Mouse (Mus musculus) MEL (cell line): ENCODE measurements at regions not wholly inside any gene's neighbourhood (a gene's known extent, or its start where the extent isn't known, plus 50 kb on each side); places are given as distances from the start of the nearest gene placed in this dataset.

Source experiments
- CHD2 ChIP-seq: IDR thresholded peaks from 2 replicates; pipeline ENCODE4 v1.6.1; 2011; ENCODE audit warnings: low read length, improper control_type of control experiment
- CTCF ChIP-seq, 3 experiments: IDR thresholded peaks in 2 of 3; conservative IDR thresholded peaks in 1 of 3; 2 replicates each; pipeline ENCODE4 v1.5.1; 2011 to 2012; ENCODE audit warnings: low read length in 3 of 3, low read depth in 2 of 3, mild to moderate bottlenecking in 2 of 3, improper control_type of control experiment in 1 of 3, inconsistent platforms in 1 of 3, mixed read lengths in 1 of 3, moderate library complexity in 1 of 3; ENCODE audit not compliant: control insufficient read depth in 1 of 3, insufficient read depth in 1 of 3, poor library complexity in 1 of 3, severe bottlenecking in 1 of 3
- EP300 ChIP-seq, 2 experiments: IDR thresholded peaks; 2 replicates each; pipeline ENCODE4 v1.6.1; 2011; ENCODE audit warnings: improper control_type of control experiment in 2 of 2, low read length in 2 of 2, low read depth in 1 of 2, mild to moderate bottlenecking in 1 of 2
- ETS1 ChIP-seq: IDR thresholded peaks from 2 replicates; pipeline ENCODE4 v1.6.1; 2012; ENCODE audit warnings: low read depth, mild to moderate bottlenecking, inconsistent platforms, low read length, improper control_type of control experiment, moderate library complexity
- JUND ChIP-seq: IDR thresholded peaks from 2 replicates; pipeline ENCODE4 v1.6.1; 2011; ENCODE audit warnings: low read depth, mild to moderate bottlenecking, improper control_type of control experiment, low read length
- KAT2A ChIP-seq: conservative IDR thresholded peaks from 2 replicates; pipeline ENCODE4 v1.6.1; 2012; ENCODE audit warnings: low read depth, low read length, improper control_type of control experiment, inconsistent platforms
- MXI1 ChIP-seq: IDR thresholded peaks from 2 replicates; pipeline ENCODE4 v1.6.1; 2011; ENCODE audit warnings: mild to moderate bottlenecking, low read depth, low read length, improper control_type of control experiment
- POLR2A ChIP-seq, 2 experiments: IDR thresholded peaks; 2 replicates each; pipeline ENCODE4 v1.6.1; 2011 to 2012; ENCODE audit warnings: low read length in 2 of 2, mild to moderate bottlenecking in 2 of 2, control low read depth in 1 of 2, improper control_type of control experiment in 1 of 2, low read depth in 1 of 2, moderate library complexity in 1 of 2; ENCODE audit not compliant: control insufficient read depth in 1 of 2, insufficient read depth in 1 of 2, poor library complexity in 1 of 2
- RAD21 ChIP-seq: IDR thresholded peaks from 2 replicates; pipeline ENCODE4 v1.6.1; 2011; ENCODE audit warnings: mild to moderate bottlenecking, low read depth, low read length, improper control_type of control experiment
- RCOR1 ChIP-seq: IDR thresholded peaks from 2 replicates; pipeline ENCODE4 v1.6.1; 2012; ENCODE audit warnings: low read depth, mild to moderate bottlenecking, inconsistent platforms, low read length, improper control_type of control experiment
- SIN3A ChIP-seq: IDR thresholded peaks from 2 replicates; pipeline ENCODE4 v1.6.1; 2012; ENCODE audit warnings: low read length, improper control_type of control experiment, inconsistent platforms
- TCF12 ChIP-seq: IDR thresholded peaks from 2 replicates; pipeline ENCODE4 v1.6.1; 2014; ENCODE audit warnings: low read depth, mild to moderate bottlenecking, inconsistent platforms, low read length, improper control_type of control experiment, moderate library complexity
- USF2 ChIP-seq, 2 experiments: IDR thresholded peaks; 2 replicates each; pipeline ENCODE4 v1.6.1; 2011 to 2012; ENCODE audit warnings: improper control_type of control experiment in 2 of 2, low read length in 2 of 2, borderline replicate concordance in 1 of 2, inconsistent platforms in 1 of 2, low read depth in 1 of 2, mild to moderate bottlenecking in 1 of 2; ENCODE audit not compliant: insufficient read depth in 1 of 2
- ZC3H11A ChIP-seq: IDR thresholded peaks from 2 replicates; pipeline ENCODE4 v1.6.1; 2012; ENCODE audit warnings: low read depth, mild to moderate bottlenecking, inconsistent platforms, low read length, improper control_type of control experiment

GRCm38 (mm10) chr3:70318377-70318776, 311.0 kb downstream of the Otol1 start:
- TF ChIP-seq CTCF (IDR thresholded peaks at IDR 0.05 in 2 of 3, conservative IDR thresholded peaks at IDR 0.05 in 1 of 3; ENCODE audit: control insufficient read depth in 1 of 3, insufficient read depth in 1 of 3, low read depth in 2 of 3, low read length in 3 of 3, poor library complexity in 1 of 3, severe bottlenecking in 1 of 3) (no peak), POLR2A (IDR thresholded peaks at IDR 0.05; ENCODE audit: control insufficient read depth in 1 of 2, insufficient read depth in 1 of 2, low read depth in 1 of 2, low read length in 2 of 2, poor library complexity in 1 of 2) (no peak), ETS1 (no peak), SIN3A (no peak), CHD2 (no peak), EP300 (IDR thresholded peaks at IDR 0.05; ENCODE audit: low read depth in 1 of 2, low read length in 2 of 2) (no peak), RCOR1 (no peak), TCF12 (no peak), KAT2A (no peak), RAD21 (no peak), JUND (no peak), MXI1 (no peak), ZC3H11A (no peak), USF2 (IDR thresholded peaks at IDR 0.05; ENCODE audit: borderline replicate concordance in 1 of 2, insufficient read depth in 1 of 2, low read depth in 1 of 2, low read length in 2 of 2) (no peak)
